Mouse (Mus musculus) thymus, postnatal 36 days (tissue): ENCODE measurements around the gene Edn3.

Experiments
- DNase-seq, 2 experiments: peaks; one replicate each; pipeline ENCODE4 v3.0.0; 2022; ENCODE audit warnings: mixed read lengths in 2 of 2

Edn3 gene

DNA sequence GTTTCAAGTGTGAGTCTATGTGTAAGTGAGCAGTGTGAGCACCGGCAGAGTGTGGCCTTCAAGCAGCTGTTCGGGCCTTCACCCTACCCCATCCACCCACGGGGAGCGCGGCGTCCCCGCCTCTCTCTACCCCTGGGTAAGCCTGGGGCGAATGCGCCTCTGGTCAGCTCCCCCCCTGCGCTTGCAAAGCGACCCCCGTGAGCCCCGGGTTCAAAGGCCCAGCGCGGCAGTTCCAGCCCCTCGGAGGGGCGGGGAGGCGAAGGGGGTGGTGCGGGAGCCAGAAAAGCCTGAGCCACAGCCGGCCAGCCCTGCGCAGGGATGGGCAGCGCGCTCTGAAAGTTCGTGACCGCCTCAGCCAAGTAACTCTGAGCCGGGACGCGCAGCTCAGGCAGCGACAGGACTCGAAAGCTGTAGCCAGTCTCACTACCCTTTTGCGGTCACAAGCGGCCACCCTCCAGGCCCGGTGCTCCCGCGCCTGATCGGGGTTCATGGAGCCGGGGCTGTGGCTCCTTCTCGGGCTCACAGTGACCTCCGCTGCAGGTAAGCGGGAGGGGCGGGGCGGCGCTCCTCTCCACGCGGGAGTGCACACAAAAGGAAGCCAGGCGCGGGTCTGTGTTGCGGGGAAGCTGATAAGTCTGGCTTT lies at the start of gene Edn3:
Edn3 (plus strand) TSS at position 141 of the 643 bp plus-strand sequence.
- peak in 1 of 2 experiments; percentile 5 for DNase-seq

DNA sequence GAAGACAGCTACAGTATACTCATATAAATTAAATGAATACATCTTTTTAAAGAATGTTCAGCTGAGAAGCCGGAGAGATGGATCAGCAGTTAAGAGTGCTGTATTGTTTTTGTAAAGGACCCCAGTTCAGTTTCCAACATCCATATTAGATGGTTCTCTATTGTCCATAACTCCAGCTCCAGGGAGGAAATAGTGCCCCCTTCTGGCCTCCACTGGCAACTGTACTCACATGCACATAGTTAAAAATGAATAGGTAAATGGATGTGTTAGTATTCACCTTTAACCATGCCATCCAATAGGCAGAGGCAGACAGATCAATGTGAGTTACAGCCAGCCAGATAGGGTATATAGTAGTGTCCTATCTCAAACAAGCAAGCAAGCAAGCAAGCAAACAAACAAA lies 48.4 kb upstream of the Edn3 start:
- no peak for DNase-seq

DNA sequence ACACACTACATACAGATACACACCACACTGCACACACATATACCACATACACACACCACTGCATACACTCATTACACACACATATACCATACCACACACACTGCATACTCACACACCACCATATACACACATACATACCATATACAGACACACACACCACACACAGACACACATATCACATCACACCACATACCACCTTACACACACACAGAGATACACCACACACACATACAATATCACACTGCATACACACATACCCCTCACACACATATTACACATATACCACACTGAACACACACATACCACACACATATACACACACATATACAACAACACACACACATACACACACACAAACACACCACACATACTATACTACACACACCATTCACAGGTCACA lies 44.5 kb upstream of the Edn3 start:
- no peak for DNase-seq

DNA sequence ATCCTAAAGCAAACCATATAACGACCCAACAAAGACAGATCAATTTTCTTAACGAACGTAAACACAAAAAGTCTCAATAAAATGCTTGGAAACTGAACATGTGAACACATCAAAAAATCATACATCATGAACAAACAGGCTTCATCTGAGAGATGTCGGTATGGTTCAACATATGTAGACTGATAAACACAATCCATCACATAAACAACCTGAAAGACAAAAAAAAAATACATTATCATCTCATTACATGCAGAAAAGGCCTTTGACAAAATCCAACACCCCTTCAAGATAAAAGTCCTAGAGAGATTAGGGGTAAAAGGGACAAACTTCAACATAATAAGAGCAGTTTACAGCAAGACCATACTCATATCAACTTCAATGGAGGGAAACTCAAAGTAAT lies 42.6 kb upstream of the Edn3 start:
- DNase-seq, result no peak

DNA sequence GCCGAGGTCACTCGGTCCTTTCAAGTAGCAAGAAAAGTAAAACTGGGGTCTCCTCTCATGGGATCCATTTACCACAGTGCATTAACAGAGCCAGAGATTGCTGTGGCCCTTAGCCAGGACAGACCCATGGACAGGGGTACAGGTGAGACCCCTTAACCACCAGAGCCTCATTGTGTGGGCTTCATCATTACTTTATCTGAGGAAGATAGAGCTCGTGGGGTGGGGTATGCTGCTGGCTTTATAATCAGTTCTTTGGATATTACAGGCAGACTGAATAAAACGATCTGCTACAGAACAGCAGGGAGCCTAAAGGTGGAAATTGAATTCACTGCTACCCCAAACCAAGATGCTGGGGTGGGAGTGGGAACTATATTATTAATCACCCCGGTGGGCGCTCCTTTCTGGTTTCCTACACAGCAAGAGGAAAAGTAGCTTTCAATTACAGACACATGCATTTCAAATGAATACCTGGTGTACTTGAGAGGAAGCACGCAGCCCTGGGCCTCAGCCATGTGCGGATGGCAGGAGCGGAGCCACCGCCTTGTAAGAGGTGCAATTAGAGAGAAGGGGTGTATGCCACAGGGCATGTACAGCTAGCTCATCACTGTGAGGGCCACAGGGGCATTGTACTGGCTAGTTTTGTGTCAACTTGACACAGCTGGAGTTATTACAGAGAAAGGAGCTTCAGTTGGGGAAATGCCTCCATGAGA lies 33.1 kb upstream of the Edn3 start:
- DNase-seq, result no peak

DNA sequence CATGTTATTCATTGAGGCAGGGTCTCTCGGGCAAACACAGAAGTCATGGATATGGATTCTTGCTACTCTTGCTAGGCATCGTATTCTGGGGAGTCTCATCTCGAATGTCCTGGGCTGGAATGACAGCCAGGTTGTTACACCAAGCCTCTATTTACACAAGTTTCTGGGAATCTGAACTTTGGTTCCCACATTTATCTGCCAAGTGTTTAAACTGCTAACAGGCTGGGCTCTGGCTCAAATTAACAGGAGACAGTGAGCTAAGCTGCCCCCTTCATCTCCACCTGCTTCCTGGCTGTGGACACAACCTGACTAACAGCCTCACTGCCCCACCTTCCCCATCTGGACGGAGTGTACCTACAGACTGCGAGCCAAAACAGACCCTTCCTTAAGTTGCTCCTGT lies 28.5 kb upstream of the Edn3 start:
- DNase-seq, result no peak

DNA sequence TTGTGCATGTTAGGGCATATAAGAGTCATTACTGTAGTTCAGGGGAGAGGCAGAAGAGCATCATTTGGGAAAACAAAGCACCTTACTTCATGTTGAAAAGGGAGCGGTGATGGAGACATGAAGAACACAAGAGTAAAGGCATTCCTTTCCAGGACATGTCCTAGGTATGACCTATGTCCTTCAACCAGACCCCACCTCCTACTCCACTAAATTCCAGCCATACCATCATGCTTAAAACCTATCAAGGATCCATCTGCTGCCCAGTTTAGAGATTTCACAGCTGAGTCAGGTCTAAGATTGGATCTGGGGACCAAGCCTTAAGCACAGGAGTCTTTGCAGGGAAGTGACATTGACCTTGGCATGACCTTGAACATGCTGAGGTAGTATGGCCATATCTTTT lies 25.1 kb upstream of the Edn3 start:
- DNase-seq, result no peak

DNA sequence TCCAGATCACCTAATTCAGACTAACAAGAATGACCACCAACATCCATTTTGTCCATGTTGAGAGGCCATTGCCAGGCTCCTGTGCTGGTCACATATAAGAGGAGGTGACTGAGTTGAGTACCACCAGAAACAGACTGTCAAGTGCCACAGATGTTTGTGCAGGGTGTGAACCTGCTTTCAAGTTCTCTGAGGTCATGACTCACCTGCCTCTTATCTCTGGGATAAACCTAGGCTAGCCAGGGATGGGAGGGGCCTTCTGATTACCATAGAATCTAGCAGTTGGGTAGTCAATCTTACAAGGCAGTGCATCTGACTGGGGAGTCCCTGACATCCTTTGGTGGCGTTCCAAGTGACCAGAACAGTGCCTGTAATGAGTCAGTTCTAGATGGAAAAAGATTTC lies 13.2 kb upstream of the Edn3 start:
- DNase-seq, result no peak

DNA sequence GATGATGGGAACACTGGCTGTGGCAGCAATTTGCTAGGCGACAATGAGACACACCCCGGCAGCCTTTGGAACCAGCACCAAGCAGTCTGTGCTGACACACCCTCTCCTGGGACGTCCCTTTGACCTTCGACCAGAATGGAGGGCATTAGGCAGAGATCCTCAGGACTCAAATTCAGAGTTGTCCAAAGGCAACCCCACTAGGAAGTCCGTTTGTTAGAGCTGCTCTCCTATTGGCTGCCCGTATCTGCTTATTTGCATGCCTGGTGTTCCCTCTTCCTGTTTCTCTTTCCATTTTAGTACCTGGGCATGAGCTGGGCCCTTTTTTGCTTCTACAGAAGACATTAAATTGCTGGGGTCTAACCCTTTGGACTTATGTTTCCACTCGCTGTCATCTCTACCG lies 12.0 kb upstream of the Edn3 start:
- DNase-seq, result no peak

DNA sequence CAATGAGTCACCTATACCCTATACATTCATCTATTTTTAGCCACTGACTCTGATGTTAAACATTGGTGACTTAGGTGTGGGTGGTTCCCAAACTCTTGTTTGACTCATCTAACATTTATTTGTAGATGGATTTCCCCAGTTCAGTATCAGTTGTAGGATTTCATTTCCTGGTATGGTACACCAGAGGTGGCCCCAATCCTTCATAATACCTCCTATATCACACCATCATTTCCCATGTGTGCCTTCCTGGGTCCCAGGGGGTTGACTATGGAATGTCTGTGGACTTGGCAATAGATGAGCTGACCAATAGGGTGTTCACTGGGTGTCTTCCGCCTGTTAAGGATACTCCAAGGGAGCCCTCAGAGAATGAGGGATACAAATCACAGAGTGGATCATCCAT lies 7.2 kb upstream of the Edn3 start:
- DNase-seq, result no peak

DNA sequence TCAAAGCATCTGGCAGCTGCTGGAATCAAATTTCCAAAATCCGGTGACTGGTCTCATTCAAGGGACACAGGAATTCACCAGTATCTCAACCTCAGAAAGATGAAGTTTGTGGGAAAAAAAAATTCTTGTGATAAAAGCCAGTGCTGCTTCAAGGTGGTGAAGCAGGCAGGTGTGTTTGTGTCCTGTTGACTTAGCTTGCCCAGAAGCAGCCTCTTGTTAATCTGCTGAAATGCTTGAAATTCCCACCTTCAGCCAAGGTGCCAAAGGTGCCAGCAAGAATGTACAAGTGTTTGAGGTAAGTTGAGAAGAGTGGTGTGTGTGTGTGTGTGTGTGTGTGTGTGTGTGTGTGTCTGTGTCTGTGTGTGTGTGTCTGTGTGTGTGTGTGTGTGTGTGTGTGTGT lies 6.2 kb upstream of the Edn3 start:
- no peak for DNase-seq

DNA sequence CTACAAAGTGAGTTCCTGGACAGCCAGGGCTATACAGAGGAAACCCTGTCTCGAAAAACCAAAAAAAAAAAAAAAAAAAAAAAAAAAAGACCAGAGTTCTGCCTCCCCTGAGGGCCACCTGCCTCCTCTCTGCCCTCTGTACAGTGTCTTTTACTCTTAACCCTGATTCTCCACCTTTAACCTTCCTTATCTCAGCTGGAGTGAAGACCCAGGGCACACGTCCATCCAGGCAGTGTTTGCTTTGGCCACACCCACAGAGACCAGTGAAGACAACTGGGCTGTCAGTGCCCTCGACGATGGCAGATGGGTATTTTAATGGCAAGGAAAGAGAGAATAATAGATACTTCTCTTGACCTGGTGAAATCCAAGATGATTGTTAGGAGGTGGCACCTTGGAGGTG lies 1.2 kb upstream of the Edn3 start:
- no peak for DNase-seq

DNA sequence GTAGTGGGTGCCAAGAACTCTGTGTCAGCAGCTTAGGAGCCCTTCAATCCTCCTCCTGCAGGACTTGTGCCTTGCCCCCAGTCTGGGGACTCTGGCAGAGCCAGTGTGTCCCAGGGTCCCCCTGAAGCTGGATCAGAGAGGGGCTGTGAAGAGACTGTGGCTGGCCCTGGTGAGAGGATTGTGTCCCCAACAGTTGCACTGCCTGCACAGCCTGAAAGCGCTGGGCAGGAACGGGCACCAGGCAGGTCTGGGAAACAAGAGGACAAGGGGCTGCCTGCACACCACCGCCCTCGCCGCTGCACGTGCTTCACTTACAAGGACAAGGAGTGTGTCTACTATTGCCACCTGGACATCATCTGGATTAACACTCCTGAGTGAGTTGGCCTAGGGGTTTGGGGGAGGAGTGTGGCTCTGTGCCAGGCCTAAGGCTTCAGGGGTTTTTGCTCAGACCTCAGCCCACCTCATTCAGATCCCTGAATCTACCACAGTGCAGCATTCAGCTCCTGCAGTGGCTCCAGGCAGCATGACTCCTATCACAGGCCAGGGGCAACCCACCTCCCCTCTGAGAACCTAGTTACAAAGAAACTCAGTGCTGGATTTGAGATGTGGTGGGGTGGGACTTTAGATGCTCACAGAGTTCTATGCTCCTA lies 1.2 kb downstream of the Edn3 start:
- DNase-seq, result no peak

DNA sequence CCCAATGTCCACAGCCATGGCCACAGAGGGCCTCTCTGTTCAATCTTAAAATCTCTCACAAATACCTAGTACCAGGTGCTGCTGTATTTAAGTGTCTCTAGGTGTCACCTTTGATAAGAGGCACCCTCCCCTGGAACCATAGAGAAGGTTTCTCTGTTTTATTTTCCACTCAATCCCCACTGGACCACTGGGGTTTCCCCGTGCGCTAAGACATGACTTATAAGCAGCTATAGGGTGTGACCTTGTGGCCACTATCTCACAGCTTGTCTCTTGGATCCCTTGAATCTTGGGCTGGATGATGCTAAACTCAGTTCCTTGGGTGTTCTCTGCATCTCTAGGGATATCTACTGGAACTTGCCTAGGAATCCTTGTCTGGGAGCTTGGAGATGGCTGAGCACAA lies 1.9 kb downstream of the Edn3 start:
- DNase-seq, result no peak

DNA sequence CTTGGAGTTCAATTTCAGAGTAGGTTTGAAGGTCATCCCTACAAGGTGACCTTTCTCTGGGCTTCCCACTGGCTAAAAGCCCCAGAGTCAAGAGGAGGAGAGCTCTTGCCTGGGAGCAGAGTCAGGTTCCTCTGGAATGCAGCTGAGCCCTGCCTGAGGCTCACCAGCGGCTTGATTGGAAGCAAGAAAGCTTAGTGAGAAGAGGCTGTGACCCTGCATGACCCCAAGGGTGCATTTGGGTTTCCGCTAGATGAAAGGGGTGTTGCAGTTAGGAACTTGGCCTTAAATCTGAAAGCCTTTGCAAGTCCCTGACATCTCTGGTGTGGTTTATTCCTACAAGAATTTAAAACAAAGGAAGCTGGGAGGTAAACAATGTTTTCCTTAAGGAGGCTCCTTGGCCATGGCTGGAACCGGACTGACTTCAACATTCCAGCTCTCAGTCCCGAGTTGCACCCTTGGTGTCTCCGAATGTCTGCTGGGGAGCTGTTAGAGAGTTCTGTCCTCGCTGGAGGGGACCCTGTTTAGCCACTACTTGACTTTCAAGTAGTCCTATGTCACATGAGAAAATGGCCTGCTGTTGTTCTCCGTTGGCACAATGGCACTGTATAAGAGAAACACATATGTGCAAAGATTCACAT lies 8.6 kb downstream of the Edn3 start:
- DNase-seq, result no peak

DNA sequence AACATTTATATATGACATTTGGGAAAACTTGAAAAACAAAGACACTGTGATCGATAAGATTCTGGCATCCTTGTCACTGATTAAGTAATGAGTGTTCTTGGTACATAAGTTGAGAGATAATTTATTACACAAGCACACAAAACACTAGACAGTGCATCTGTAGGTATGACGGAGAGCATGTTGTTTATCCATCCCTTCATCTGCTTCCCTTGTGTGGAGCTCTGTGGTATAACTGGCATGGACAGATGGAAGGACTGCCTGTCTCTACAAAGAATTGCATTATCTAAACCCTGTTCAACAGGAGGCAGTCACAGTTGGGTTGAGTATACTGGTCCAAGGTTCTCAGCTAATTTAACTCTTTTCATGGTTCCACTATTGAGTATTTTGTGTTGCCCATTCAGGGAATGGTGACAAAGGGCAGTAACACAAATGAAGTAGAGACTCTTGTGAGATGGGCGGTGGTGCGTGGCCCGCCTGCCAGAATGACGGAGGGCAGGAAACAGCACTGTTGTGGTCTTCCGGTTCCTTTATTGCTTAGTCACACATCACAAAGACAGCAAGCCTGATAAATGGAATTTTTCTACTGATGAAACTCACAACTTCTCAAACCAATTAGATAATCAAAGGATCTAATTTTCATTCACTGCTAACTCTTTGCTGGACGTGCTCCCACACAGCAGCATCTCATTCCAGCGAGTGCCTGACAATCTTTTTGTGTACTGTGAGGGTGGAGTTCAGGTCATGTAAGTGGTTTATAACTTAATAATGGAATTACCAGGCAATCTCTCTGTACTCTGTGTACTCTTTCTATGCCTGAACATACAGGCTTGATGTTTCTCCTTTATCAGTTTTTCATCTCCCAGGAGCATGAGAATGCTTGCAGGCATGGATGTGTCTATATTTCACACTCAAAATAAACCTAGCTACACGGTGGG lies 14.0 kb downstream of the Edn3 start:
- no peak for DNase-seq

DNA sequence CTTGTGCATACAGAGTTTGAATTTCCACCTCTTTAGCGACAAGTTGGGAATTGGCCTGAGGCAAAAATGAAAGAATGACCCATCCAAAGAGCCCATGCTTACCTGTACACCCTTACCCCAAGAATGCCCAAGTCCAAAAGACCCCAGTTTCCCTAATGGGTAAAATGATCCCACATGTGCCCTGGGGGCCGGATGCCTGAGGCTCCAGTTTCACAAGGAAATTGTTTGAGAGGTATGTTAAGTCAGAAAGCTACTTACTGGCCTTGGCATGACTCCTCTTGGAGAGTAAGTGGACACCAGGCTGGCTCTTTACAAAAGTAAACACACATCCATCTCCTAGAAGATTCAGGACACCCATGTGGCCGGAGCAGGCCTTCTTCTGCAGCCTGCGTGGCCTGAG lies 21.6 kb downstream of the Edn3 start:
- DNase-seq, result no peak

DNA sequence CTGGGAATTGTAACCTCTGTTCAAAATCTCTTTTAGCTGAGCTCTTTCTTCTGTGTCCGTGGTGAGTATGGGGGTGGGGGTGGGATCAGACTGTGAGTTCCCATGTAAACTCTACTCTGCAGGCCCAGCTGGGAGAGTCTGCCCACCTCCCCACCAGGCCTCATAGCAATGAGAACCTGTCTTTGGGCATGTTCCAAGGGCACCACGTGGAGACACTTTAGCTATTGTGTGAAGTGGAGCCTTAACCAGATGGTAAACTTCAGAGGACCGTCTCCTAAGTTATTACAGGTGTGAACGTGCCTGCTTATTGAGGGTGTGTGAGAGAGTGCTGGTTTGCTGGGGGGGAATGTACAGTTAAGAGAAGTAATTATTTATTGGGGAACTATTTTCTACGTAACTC lies 22.5 kb downstream of the Edn3 start:
- no peak for DNase-seq

DNA sequence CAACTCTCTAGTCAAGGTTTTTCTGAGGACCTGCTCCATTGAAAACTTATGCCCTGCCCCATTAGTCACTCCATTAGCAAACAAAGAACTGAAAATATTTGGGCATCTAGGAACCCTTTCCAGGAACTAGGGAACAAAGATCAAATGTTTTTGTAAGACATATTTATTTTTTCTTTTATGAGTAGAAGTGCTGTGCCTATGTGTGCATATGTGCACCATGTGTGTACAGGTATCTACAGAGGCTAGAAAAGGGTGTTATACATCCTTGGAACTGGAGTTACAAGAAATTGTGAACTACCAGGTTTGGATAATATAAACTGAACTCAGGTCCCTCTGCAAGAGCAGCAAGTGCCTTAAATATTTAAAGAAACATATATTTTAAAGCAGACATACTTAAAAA lies 28.4 kb downstream of the Edn3 start:
- no peak for DNase-seq

DNA sequence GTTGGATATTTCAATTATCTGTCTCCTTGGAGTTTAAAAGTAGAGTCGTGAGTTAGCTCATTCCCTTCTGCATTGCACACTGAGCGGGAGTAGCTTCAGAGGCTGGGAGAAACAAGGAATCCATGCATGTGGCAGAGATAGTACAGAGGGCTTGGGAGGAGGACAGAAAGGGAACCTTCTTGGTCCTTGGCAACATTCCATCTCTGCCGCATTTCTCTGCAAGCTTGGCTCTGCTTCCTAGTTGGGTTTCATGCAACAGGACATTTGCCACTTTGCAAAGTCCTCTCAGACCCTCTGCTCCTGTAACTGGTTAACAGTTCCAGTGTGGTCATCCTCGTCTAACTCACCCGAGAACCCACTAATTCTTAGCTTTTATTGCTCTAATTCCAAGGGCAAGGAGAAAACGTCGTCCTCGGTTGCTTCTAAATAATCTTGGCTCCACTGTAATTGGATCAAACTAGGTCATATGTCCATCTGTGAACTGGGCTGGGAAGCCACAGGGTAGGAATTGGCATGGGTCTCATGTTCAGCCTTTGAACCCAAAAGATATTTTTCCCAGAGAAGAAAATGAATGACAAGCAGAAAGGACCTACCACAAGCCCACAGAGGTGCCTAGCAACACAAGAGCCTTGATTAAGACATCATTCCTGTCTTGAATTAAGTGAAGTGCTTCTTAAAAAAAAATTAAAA lies 32.2 kb downstream of the Edn3 start:
- no peak for DNase-seq

DNA sequence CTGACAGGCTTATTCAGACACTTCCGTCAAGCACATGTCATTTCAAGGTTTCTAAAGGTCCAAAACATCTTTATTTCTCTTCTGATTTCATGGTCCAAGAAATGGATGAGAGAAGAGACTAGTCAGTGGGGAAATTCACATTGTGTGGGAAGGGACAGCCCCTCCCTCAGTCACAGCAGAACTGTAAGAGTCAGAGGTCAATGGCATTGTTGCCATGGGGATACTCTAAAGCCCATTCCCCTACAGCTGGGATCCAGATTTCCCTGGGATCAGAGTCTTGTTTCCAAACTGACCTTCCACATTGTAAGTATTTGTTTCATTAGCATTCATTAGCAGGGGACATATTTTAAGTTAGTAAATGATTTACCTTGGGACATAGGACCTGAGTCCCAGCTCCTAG lies 32.8 kb downstream of the Edn3 start:
- no peak for DNase-seq

DNA sequence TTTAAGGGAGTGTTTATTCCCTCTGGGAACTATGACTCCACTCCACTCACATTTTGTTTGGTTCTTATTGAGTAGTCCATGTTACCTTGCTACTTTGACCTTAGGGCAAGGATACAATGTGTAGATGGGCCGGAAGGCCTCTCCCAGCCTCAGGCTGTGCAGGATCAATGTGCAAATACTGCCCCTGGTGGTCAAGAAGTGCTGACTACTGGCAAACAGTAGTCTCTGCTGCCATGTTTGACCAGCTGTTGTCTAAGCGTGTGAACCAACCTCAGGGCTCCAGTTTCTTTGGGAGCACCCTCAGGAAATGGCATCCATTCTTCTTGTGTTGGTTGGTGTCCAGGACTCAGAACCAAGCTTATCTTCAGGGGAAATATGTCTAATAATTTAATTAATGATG lies 36.6 kb downstream of the Edn3 start:
- no peak for DNase-seq
